Mouse (Mus musculus) neural tube, embryonic 15.5 days (tissue): ENCODE measurements at regions not wholly inside any gene's neighbourhood (a gene's known extent, or its start where the extent isn't known, plus 50 kb on each side); places are given as distances from the start of the nearest gene placed in this dataset.
"Not testable (repeated sequence)": the region's sequence is repeated elsewhere in the genome, so short reads cannot be mapped to it uniquely, and the experiment has no call there.

Source experiments
- ATAC-seq: fragments of 200-750 bp; cut with Nextera tagmentation; 2 replicates; pipeline ENCODE4 v1.8.0; 2017; ENCODE audit warnings: mild to moderate bottlenecking, moderate TSS enrichment, moderate library complexity; ENCODE audit not compliant: low FRiP score
- H3K27ac ChIP-seq: fragments of 300-500 bp; sonication (generic); replicated peaks from 2 replicates; pipeline ENCODE4 v1.5.1; 2015; ENCODE audit warnings: mild to moderate bottlenecking, inconsistent platforms
- H3K27me3 ChIP-seq: fragments of 300-500 bp; sonication (generic); replicated peaks from 2 replicates; pipeline ENCODE4 v1.6.1; 2015; ENCODE audit warnings: inconsistent platforms
- H3K36me3 ChIP-seq: fragments of 300-500 bp; sonication (generic); 2 replicates; pipeline ENCODE4 v1.6.1; 2015; ENCODE audit warnings: inconsistent platforms
- H3K4me1 ChIP-seq: fragments of 300-500 bp; sonication (generic); 2 replicates; pipeline ENCODE4 v1.6.1; 2015; ENCODE audit warnings: inconsistent platforms
- H3K4me2 ChIP-seq: fragments of 300-500 bp; sonication (generic); 2 replicates; pipeline ENCODE4 v1.6.1; 2015; ENCODE audit warnings: inconsistent platforms, mild to moderate bottlenecking, moderate library complexity
- H3K4me3 ChIP-seq: fragments of 300-500 bp; sonication (generic); replicated peaks from 2 replicates; pipeline ENCODE4 v1.5.1; 2015; ENCODE audit warnings: mild to moderate bottlenecking, inconsistent platforms
- H3K9ac ChIP-seq: fragments of 300-500 bp; sonication (generic); replicated peaks from 2 replicates; pipeline ENCODE4 v1.6.1; 2015; ENCODE audit warnings: mild to moderate bottlenecking, inconsistent platforms
- H3K9me3 ChIP-seq: fragments of 300-500 bp; sonication (generic); replicated peaks from 2 replicates; pipeline ENCODE4 v1.6.1; 2016; ENCODE audit warnings: inconsistent platforms
- WGBS: fragments of 180-500 bp; shearing (Covaris S2); methylation state at CpG from one replicate; pipeline ENCODE4 v1.1.7; 2015; ENCODE audit warnings: mixed read lengths; 5-methylcytosine and 5-hydroxymethylcytosine counted together

DNA sequence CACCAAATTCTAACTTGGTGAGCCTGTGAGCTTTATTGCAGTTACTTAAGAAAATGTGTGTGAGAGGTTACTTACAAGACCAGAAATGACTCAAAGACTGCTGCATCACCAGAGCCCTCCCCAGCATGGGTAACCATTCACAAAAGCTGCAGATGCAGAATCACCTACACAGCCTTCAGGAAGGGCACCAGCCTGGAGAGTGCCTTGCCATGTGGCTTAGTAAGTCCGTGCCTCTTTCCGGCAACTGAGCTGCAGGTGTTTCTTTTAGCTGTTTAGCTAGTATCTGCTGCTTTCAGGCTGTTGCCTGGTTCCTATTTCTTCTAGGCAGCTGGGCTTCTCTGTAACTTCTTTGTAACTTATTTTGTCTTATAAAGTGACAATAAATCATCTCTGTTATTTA lies 213.2 kb upstream of the Stxbp6 start:
- ATAC-seq = no peak
- H3K9me3 ChIP-seq = no peaks in the 10 kb centered on the region
- H3K36me3 ChIP-seq = no peaks in the 10 kb centered on the region
- H3K27ac ChIP-seq = no peak overlapping the region
- no peak overlapping the region for H3K4me3 ChIP-seq
- H3K27me3 ChIP-seq = no peaks in the 10 kb centered on the region
- no peaks in the 10 kb centered on the region for H3K4me1 ChIP-seq
- WGBS = 60% methylated on average over 2 of the region's 2 CpGs
- no peak overlapping the region for H3K4me2 ChIP-seq
- no peak overlapping the region for H3K9ac ChIP-seq

DNA sequence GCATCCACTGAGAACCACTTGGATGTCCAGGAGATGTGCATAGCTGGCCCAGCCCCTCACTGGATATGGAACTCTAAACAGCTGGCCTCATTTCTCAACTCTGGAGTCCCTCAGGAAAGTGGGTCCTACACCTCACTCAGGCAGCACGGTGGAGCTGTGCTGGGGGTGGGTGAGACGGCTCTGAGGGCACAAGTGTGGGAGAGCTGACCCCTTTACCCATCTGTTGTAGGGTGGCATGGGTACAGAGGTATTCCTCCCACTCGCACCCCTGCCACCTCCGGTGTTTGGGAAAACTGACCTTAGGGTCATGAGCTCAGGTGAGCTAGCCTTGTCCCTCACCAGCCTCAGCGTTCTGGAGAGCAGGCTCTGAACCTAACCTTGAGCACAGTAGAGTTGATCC lies 181.8 kb upstream of the Stxbp6 start:
- H3K9me3 ChIP-seq = no peaks in the 10 kb centered on the region
- WGBS = 93% methylated on average over 5 of the region's 5 CpGs
- ATAC-seq = no peak

DNA sequence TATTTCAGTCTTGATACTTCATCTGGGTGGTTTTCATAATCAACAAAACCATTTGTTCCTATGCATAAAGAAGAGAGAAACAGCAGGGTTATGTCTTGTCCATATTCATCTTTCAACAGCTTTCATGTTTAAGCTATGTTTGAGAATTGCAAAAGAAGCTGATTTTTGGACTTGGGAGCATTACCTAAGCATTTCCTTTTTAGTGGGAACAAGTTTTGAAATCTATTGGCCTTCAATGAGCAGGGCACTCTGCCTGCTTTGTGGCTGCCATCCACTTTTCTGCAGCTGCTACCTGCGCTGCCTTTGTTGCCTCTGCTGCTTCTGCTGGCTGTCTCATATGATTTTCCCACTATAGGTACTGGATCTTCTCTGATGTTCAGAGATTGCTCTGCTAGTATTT lies 136.6 kb upstream of the Stxbp6 start:
- Histone ChIP-seq H3K27me3 (no peaks in the 10 kb centered on the region), H3K4me3 (no peak overlapping the region), H3K9me3 (no peaks in the 10 kb centered on the region), H3K27ac (no peak overlapping the region), H3K36me3 (no peaks in the 10 kb centered on the region), H3K4me1 (no peaks in the 10 kb centered on the region), H3K9ac (no peak overlapping the region), H3K4me2 (no peak overlapping the region)
- no peak for ATAC-seq
- 94% methylated on average over 1 of the region's 1 CpGs for WGBS

More for the DNA sequence above, 181.8 kb upstream of the Stxbp6 start:
- Histone ChIP-seq H3K27me3 (no peaks in the 10 kb centered on the region), H3K36me3 (no peaks in the 10 kb centered on the region), H3K9ac (no peak overlapping the region), H3K4me3 (no peak overlapping the region), H3K4me1 (no peaks in the 10 kb centered on the region), H3K4me2 (no peak overlapping the region), H3K27ac (no peak overlapping the region)

DNA sequence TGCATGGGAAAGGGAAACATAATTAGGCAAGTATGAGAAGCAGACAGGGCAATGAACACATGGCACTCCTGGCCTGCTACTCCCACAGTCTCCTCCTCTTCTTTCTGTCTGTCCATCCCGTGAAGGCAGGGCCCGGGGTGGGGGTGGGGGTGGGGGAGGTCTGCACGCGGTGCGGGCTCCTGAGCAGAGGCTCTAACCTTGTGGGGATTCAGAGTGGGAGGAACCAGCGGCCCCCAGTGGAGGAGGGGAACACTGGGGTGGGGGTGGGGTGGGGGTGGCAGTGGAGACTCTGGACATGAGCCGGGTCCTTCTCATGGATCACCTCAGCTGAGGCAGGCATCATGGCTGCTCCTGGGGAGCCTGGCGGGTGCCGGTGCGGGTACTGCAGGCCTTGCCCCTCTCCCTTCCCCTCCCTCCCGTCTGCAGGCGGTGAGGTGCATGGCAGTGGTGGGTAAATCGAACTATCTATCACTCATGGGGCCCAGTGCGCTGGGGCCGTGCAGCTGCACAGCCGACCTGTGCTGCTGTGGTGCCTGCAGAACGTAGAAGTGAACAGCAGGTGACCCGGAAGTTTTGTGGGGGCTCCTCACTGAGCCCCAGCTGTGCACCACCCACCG lies 120.9 kb upstream of the Stxbp6 start:
- Histone ChIP-seq H3K9me3 (no peaks in the 10 kb centered on the region; the same call in 1 of the 2 replicates), H3K9ac (no peak overlapping the region), H3K4me1 (no peaks in the 10 kb centered on the region), H3K27me3 (no peaks in the 10 kb centered on the region), H3K27ac (no peak overlapping the region), H3K4me2 (no peak overlapping the region), H3K4me3 (no peak overlapping the region), H3K36me3 (no peaks in the 10 kb centered on the region)
- WGBS = 72% methylated on average over 15 of the region's 19 CpGs
- no peak for ATAC-seq

- no peaks in the 10 kb centered on the region for H3K27me3 ChIP-seq
- H3K4me1 ChIP-seq = no peaks in the 10 kb centered on the region
- no peaks in the 10 kb centered on the region for H3K9me3 ChIP-seq
- no peak overlapping the region for H3K27ac ChIP-seq
- ATAC-seq = peak; percentile 61; the same call in 1 of the 2 replicates
- WGBS = 18% methylated on average over 6 of the region's 6 CpGs
- no peak overlapping the region for H3K4me2 ChIP-seq
- no peak overlapping the region for H3K9ac ChIP-seq
- H3K4me3 ChIP-seq = no peak overlapping the region
- H3K36me3 ChIP-seq = no peaks in the 10 kb centered on the region
These were observed 112.6 kb upstream of the Stxbp6 start for GRCm38 (mm10) chr12:45187149-45187548.

DNA sequence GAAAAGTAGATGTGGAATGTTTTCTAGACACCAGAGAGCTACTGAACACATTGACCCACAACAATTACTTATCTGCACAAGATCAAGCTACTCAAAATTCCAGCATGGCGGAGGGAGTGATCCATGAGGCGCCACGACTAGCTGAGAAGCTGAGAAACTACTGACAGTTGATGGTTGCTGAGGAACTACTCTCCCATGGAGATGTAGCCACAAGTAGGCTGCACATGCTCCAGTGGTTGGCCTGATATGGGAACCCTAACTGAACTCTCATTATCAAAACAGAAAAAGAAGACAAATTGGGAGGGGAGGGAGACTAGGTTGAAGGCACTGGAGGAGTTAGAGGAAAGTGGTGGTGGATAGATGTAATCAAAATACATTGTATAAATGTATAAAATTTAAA lies 110.0 kb upstream of the Stxbp6 start:
- 91% methylated on average over 3 of the region's 3 CpGs for WGBS
- H3K27ac ChIP-seq = no peak overlapping the region
- no peak overlapping the region for H3K9ac ChIP-seq

GRCm38 (mm10) chr12:45177454-45177853 lies 102.9 kb upstream of the Stxbp6 start:
- H3K4me3 ChIP-seq = no peak overlapping the region
- H3K27me3 ChIP-seq = no peaks in the 10 kb centered on the region
- H3K36me3 ChIP-seq = no peaks in the 10 kb centered on the region
- no peak overlapping the region for H3K9ac ChIP-seq
- H3K9me3 ChIP-seq = no peaks in the 10 kb centered on the region
- no peak overlapping the region for H3K27ac ChIP-seq
- no peak overlapping the region for H3K4me2 ChIP-seq
- H3K4me1 ChIP-seq = no peaks in the 10 kb centered on the region
- no peak for ATAC-seq
- WGBS = 86% methylated on average over 3 of the region's 3 CpGs

More for the DNA sequence above, 110.0 kb upstream of the Stxbp6 start:
- Histone ChIP-seq H3K9me3 (no peaks in the 10 kb centered on the region), H3K36me3 (no peaks in the 10 kb centered on the region), H3K27me3 (no peaks in the 10 kb centered on the region), H3K4me1 (no peaks in the 10 kb centered on the region), H3K4me3 (no peak overlapping the region), H3K4me2 (no peak overlapping the region)
- ATAC-seq = no peak

- WGBS = 92% methylated on average over 2 of the region's 2 CpGs
- not testable (repeated sequence) for H3K9me3 ChIP-seq, H3K4me2 ChIP-seq, H3K36me3 ChIP-seq, H3K9ac ChIP-seq, H3K27me3 ChIP-seq, H3K4me1 ChIP-seq, H3K27ac ChIP-seq, H3K4me3 ChIP-seq, ATAC-seq
These were observed 100.8 kb upstream of the Stxbp6 start for GRCm38 (mm10) chr12:45175259-45175658.

DNA sequence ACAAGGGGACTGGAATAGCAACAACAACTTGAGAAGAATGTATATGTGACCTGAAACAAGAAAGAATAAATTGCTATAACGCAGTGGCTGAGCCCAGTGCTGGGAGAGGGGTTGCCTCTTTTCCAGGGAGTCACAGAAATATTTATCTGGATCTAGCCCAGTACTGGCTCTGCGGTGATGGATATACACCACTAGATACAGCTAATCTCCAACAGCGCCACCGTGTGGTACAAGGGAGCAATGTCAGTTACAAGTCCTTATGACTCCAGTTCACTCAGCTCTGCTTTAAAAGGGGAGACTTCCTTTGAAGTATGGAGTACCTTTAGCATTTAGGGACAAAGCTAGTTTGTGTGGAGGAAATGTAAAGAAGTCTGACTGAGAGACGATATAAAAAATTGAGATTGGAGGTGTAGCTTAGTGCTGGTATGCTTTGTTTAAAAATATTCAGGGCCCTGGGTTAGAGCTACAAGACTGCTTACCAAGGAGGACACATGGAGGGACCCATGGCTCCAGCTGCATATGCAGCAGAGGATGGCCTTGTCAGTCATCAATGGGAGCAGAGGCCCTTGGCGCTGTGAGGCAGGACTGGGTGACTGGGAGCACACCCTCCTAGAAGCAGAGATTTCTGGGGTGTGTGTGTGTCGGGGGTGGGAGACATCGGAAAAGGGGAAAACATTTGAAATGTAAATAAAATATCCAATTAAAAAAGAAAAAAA lies 97.6 kb upstream of the Stxbp6 start:
- Histone ChIP-seq H3K4me2 (no peak overlapping the region), H3K4me3 (no peak overlapping the region), H3K27ac (no peak overlapping the region), H3K36me3 (no peaks in the 10 kb centered on the region), H3K9me3 (no peaks in the 10 kb centered on the region), H3K9ac (no peak overlapping the region), H3K27me3 (no peaks in the 10 kb centered on the region), H3K4me1 (no peaks in the 10 kb centered on the region)
- peak; percentile 74; the same call in 1 of the 2 replicates for ATAC-seq
- 37% methylated on average over 8 of the region's 8 CpGs for WGBS

DNA sequence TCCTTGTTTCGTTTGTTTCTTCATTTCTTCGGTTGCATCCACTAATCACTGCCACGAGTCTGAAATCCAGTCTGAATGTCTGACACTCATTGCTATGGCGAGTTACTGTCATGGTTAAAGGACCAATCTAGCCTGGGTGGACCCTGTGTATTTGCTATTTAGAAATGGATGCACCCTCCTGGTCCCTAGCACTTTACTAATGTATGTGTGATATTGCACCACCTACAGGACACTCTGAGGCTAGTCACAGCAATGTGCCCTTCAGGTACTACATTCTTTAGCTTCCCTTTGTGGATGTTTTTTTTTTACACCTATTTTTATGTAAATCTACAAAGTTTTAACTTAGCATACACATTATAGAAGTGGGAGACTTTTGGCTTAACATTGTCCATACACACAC lies 87.5 kb upstream of the Stxbp6 start:
- H3K27ac ChIP-seq = no peak overlapping the region
- no peaks in the 10 kb centered on the region for H3K4me1 ChIP-seq
- H3K9ac ChIP-seq = no peak overlapping the region
- H3K36me3 ChIP-seq = no peaks in the 10 kb centered on the region
- H3K4me2 ChIP-seq = no peak overlapping the region
- H3K4me3 ChIP-seq = no peak overlapping the region
- no peak for ATAC-seq
- no peaks in the 10 kb centered on the region for H3K27me3 ChIP-seq
- 77% methylated on average over 4 of the region's 4 CpGs for WGBS
- no peaks in the 10 kb centered on the region for H3K9me3 ChIP-seq

- H3K4me2 ChIP-seq, H3K4me1 ChIP-seq, H3K9me3 ChIP-seq, H3K27ac ChIP-seq, H3K27me3 ChIP-seq, H3K4me3 ChIP-seq, H3K36me3 ChIP-seq, ATAC-seq, H3K9ac ChIP-seq: not testable (repeated sequence)
- WGBS = 88% methylated on average over 5 of the region's 5 CpGs
These were observed 87.1 kb upstream of the Stxbp6 start for GRCm38 (mm10) chr12:45161581-45161980.

GRCm38 (mm10) chr12:45158986-45159385 lies 84.5 kb upstream of the Stxbp6 start:
- Histone ChIP-seq H3K27me3 (no peaks in the 10 kb centered on the region), H3K36me3 (no peaks in the 10 kb centered on the region), H3K9me3 (no peaks in the 10 kb centered on the region), H3K4me2 (no peak overlapping the region), H3K27ac (no peak overlapping the region), H3K9ac (no peak overlapping the region), H3K4me3 (no peak overlapping the region), H3K4me1 (no peaks in the 10 kb centered on the region)
- 36% methylated on average over 3 of the region's 3 CpGs for WGBS
- peak; percentile 74; the same call in 1 of the 2 replicates for ATAC-seq
